10 mouse cellular contexts compared by ENCODE assay signal in the genomic region with DNA sequence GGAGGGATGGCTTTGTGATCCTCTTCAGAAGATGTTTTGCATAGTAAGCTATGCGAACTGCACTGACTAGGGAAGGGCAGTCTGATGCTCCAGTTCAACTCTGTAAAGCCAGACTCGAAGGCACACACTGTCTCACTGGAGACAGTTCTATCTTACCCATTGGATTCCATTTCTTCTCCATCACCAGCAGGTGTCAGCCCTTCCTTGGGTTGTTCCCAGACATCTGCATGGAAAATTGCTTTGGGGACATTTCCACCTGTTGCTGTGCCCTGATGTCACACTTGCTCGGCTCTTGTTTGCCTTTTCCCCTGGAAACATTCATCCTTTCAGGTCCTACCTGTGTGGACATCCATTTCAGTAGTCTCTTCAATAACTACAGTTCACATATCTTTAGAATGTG. TPM values are rescaled to one million over a fixed set of nuclear protein-coding genes. Genes with fewer than 3 reads are reported as not detected.
DNase-seq lines count a peak whose midpoint lies in the region.
"Had no signal": no experiment of that assay in that cellular context is flagged by ENCODE, and none has a peak within 500 bp of the region (broad histone marks: within the 10 kb centered on the region; RNA-seq: fewer than 3 reads in every experiment).

No protein-coding gene starts in this region.

- peak; percentile 19 for DNase-seq in adrenal gland, adult 2 months
- DNase-seq in adrenal gland, postnatal 4 days (ENCODE audit: low spot score in 2 of 2): no peak
- DNase-seq in layer of hippocampus, adult 11-12 months (ENCODE audit: low spot score): peak; percentile 12
- no peak for DNase-seq in layer of hippocampus, postnatal 14 days (ENCODE audit: low spot score in 2 of 2)
- DNase-seq in brain, adult 2 months (ENCODE audit: low read depth, low spot score): peak; percentile 68
- peak; percentile 7 for DNase-seq in left cerebral cortex, adult 11 months (ENCODE audit: low spot score)
- DNase-seq in spleen, postnatal 10 days (ENCODE audit: low spot score in 2 of 2): no peak
- DNase-seq in c-Kit-positive CD71-positive TER-119-positive erythroid progenitor cells, embryonic 14.5 days (ENCODE audit: low spot score): no peak

RNA-seq across cellular contexts. Expression of a gene that starts 36.4 kb away (rescaled TPM):
- total RNA-seq in adrenal gland, adult 2 months (2021): not detected
- polyA plus RNA-seq in adrenal gland, adult 2 months (2012; rRNA removed): not detected in 2 replicates
- total RNA-seq in adrenal gland, postnatal 4 days (2021): not detected
- total RNA-seq in layer of hippocampus, postnatal 14 days (2021): not detected
- total RNA-seq: common myeloid progenitor, adult 5-6 weeks had no signal
- polyA plus RNA-seq: intestine, embryonic 14.5 days had no signal

Comparison
In these comparisons a context has a peak if more than half of its experiments do, and no peak if none do; other contexts are left out.
1. DNase-seq: peak in adrenal gland, adult 2 months (single experiment), layer of hippocampus, adult 11-12 months (single experiment), brain, adult 2 months (single experiment) and left cerebral cortex, adult 11 months (single experiment); none in adrenal gland, postnatal 4 days (0 of 2), layer of hippocampus, postnatal 14 days (0 of 2), spleen, postnatal 10 days (0 of 2) and c-Kit-positive CD71-positive TER-119-positive erythroid progenitor cells, embryonic 14.5 days (single experiment).